Mouse (Mus musculus) heart, postnatal 0 days (tissue): Measurements from ENCODE around the gene Tspan18. TPM values are rescaled to one million over a fixed set of nuclear protein-coding genes. Genes with fewer than 3 reads are reported as not detected.

Experiments used
- ATAC-seq: fragments of 200-750 bp; cut with Nextera tagmentation; 2 replicates; pipeline ENCODE4 v1.8.0; 2017; ENCODE audit warnings: low read depth, moderate number of reproducible peaks, moderate library complexity; ENCODE audit not compliant: insufficient read depth
- DNase-seq: peaks from one replicate; pipeline ENCODE4 v3.0.0-alpha.2; 2016; ENCODE audit warnings: low spot score
- H3K27ac ChIP-seq: fragments of 300-500 bp; sonication (generic); 2 replicates; pipeline ENCODE4 v1.5.1; 2014; ENCODE audit warnings: low read depth, mild to moderate bottlenecking
- H3K27me3 ChIP-seq: fragments of 300-500 bp; sonication (generic); 2 replicates; pipeline ENCODE4 v1.6.1; 2014; ENCODE audit warnings: low read length, mixed read lengths; ENCODE audit not compliant: control insufficient read depth, insufficient read depth
- H3K36me3 ChIP-seq: fragments of 300-500 bp; sonication (generic); replicated peaks from 2 replicates; pipeline ENCODE4 v1.6.1; 2014; ENCODE audit warnings: low read length, mixed read lengths; ENCODE audit not compliant: control insufficient read depth, insufficient read depth
- H3K4me1 ChIP-seq: fragments of 300-500 bp; sonication (generic); 2 replicates; pipeline ENCODE4 v1.6.1; 2014; ENCODE audit warnings: antibody characterized with exemption; ENCODE audit not compliant: control insufficient read depth, insufficient read depth
- H3K4me2 ChIP-seq: fragments of 300-500 bp; sonication (generic); 2 replicates; pipeline ENCODE4 v1.6.1; 2014; ENCODE audit warnings: low read depth, mild to moderate bottlenecking, low read length, moderate library complexity
- H3K4me3 ChIP-seq: fragments of 300-500 bp; sonication (generic); 2 replicates; pipeline ENCODE4 v1.5.1; 2014; ENCODE audit warnings: low read depth, low read length
- H3K9ac ChIP-seq: fragments of 300-500 bp; sonication (generic); replicated peaks from 2 replicates; pipeline ENCODE4 v1.6.1; 2014; ENCODE audit warnings: low read depth, low read length, mixed read lengths
- H3K9me3 ChIP-seq: fragments of 300-500 bp; sonication (generic); replicated peaks from 2 replicates; pipeline ENCODE4 v1.6.1; 2016; ENCODE audit warnings: low read length; ENCODE audit not compliant: control insufficient read depth
- CTCF ChIP-seq: IDR thresholded peaks from 2 replicates; pipeline ENCODE4 v1.5.1; 2016; ENCODE audit warnings: antibody characterized with exemption, control low read depth, low read depth
- EP300 ChIP-seq: IDR thresholded peaks from 2 replicates; pipeline ENCODE4 v1.6.1; 2016; ENCODE audit warnings: antibody characterized with exemption, low read depth
- WGBS: fragments of 180-500 bp; shearing (Covaris S2); extraction: QIAGEN DNeasy Blood & Tissue Kit; methylation state at CpG from one replicate; pipeline ENCODE4 v1.1.7; 2014; 5-methylcytosine and 5-hydroxymethylcytosine counted together
- polyA plus RNA-seq: library from polyadenylated mRNA; unstranded; fragments of >200 nt; fragmentation: Nextera tagmentation; extraction: Ambion mirVana; gene quantifications from 2 replicates; pipeline ENCODE4 v1.2.1, GENCODE M21; 2015
- total RNA-seq: library from RNA; depleted of rRNA; stranded (reverse); fragments of >200 nt; gene quantifications from 2 replicates; pipeline ENCODE4 v1.2.3, GENCODE M21; 2014; ENCODE audit warnings: low replicate concordance

Tspan18 gene
- total and polyA plus RNA-seq, 2 experiments from 2014 or later: 39.8 to 64.4 TPM

DNA sequence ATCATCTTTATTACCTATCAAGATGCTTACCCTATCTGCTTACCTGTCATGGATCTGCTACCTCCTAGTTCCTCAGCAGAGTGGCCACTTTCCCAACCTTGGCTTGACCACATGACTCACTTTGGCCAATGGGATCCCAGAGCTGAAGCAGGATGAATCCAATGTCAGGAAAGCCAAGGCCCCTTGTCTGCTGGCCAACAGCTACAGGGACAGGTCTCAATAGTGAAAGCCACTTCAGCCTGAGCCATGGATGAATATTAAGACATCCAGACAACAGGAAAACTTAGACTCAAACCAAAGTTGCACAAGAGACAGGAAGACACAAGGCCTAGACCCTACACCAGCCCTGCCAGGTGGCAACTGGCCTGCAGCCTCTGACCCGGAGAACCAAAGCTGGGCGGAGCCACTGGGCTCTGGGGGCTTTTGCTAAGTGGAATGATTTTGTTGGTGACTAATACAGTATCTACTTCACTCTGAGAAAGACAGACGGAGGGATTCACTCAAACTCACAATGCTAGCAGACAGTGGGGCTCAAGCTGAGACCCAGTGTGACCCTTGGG lies 65.5 kb downstream of the Tspan18 start:
- peak overlapping the region; percentile 33 for H3K27ac ChIP-seq
- H3K9me3 ChIP-seq: no peaks in the 10 kb centered on the region
- no peak for ATAC-seq
- peaks cover 46% of the 10 kb centered on the region for H3K4me1 ChIP-seq
- no peaks in the 10 kb centered on the region for H3K36me3 ChIP-seq
- no peak overlapping the region for H3K4me3 ChIP-seq
- DNase-seq: no peak
- 73% methylated on average over 3 of the region's 3 CpGs for WGBS
- H3K9ac ChIP-seq: no peak overlapping the region
- TF ChIP-seq CTCF (no peak), EP300 (no peak)
- no peak overlapping the region for H3K4me2 ChIP-seq
- no peaks in the 10 kb centered on the region for H3K27me3 ChIP-seq

DNA sequence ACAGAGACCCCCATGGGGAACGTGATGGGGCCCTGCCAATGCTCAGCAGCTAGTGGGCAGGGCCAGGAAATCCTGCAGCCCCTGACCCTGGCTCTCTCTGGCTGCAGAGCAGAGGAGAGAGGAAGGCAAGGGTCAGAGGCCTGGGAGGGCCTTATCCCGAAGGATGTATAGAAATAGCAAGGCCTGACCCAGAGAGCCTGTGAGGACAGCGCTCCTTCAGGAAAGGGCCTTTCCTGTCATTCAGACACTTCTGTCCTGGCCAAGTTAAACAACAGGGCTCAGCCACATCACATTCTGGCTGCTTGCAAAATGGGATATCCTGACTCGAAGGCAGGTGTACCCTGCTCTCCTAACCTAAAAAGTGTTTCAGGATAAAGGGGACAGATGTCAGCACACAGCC lies 66.5 kb downstream of the Tspan18 start:
- 36% methylated on average over 4 of the region's 4 CpGs for WGBS
- no peak overlapping the region for H3K9ac ChIP-seq
- no peak overlapping the region for H3K4me3 ChIP-seq
- peak; percentile 78 for DNase-seq
- H3K9me3 ChIP-seq: no peaks in the 10 kb centered on the region
- H3K36me3 ChIP-seq: no peaks in the 10 kb centered on the region
- peak; percentile 75 for ATAC-seq
- no peak for TF ChIP-seq CTCF
- TF ChIP-seq EP300: peak; percentile 80
- no peak overlapping the region for H3K4me2 ChIP-seq
- peak overlapping the region; percentile 33 for H3K27ac ChIP-seq
- peaks cover 52% of the 10 kb centered on the region for H3K4me1 ChIP-seq
- H3K27me3 ChIP-seq: no peaks in the 10 kb centered on the region

DNA sequence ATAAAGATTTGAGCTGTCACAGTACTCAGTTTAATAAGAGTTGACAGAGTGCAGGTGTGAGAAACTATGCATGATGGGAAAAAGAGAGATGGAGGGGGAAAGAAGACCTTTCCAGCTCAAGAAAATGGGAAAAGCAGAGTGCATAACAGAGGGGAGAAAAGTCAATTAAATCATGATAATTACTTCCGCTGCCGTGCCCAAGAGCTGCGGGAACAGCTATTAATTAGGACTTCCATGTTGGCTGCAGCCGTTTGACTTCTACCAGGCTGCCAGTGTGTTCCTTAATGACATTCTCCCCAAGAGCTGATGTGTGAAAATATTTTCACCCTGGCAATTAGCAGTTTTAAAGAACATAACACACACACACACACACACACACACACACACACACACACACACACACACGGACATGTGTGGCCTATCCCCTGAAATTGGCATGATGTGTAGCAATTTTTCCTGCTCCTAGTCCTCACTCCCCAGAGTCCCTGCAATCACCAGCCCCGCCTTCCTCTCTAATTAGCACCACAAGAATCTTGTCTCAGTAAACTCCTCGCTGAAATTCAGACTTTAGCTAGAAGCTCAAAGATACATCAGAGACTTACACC lies 67.6 kb downstream of the Tspan18 start:
- Histone ChIP-seq H3K9ac (no peak overlapping the region), H3K4me3 (no peak overlapping the region), H3K4me2 (no peak overlapping the region), H3K36me3 (no peaks in the 10 kb centered on the region), H3K4me1 (peaks cover 64% of the 10 kb centered on the region), H3K9me3 (no peaks in the 10 kb centered on the region), H3K27me3 (no peaks in the 10 kb centered on the region), H3K27ac (0 out of 2 replicates have a peak overlapping the region, but pooled peaks have one; percentile 33)
- DNase-seq (no peak), ATAC-seq (no peak)
- no peak for TF ChIP-seq CTCF
- no peak for TF ChIP-seq EP300
- 63% methylated on average over 7 of the region's 7 CpGs for WGBS

GRCm38 (mm10) chr2:93262291-93263285 lies 71.7 kb downstream of the Tspan18 start:
- H3K4me3 ChIP-seq: no peak overlapping the region
- H3K9ac ChIP-seq: no peak overlapping the region
- H3K9me3 ChIP-seq: no peaks in the 10 kb centered on the region
- peak; percentile 39 for DNase-seq
- TF ChIP-seq EP300: no peak
- no peak for TF ChIP-seq CTCF
- H3K4me1 ChIP-seq: peaks cover 54% of the 10 kb centered on the region
- no peaks in the 10 kb centered on the region for H3K27me3 ChIP-seq
- peak; percentile 49 for ATAC-seq
- peak overlapping the region; percentile 89 for H3K27ac ChIP-seq
- 39% methylated on average over 5 of the region's 5 CpGs for WGBS
- H3K4me2 ChIP-seq: no peak overlapping the region
- H3K36me3 ChIP-seq: no peaks in the 10 kb centered on the region

DNA sequence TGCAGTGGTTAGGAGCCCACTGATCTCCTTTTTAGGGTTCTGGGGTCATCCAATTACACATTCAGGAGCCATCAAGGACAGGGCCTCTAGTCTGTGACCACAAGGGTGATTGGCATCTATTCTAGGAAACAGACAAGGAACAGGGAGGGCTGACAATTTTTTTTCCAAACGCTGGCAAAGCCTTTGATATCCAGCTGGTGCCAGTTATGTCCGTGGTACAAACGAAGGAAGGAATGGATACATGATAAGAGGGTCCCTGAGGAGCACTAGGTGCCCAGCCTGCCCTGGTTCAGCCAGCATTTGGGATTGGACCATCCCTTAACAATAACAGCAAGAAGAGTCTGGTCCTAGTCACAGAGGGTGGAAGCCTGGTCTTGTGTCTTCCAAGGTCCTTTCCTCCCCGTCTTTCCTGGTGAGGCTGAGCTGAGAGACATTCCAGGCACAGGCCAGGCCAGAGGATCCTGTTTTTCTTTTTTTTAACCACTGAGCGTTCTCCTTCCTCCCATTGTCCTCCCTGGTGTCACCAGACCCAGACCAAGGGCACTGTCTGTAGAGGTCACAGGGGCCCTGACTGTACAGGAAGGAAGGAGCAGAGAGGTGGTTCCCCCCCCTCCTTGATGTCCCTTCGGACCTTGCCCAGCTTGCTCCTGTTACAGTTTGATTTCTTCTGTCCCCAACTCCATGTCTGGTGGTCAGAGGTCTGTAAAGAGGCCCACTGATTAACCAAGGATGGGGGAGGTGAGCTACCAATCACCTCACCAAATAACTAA lies 72.6 kb downstream of the Tspan18 start:
- DNase-seq: peak; percentile 73
- Histone ChIP-seq H3K4me2 (no peak overlapping the region), H3K27ac (peak overlapping the region; percentile 89), H3K4me3 (no peak overlapping the region), H3K9me3 (no peaks in the 10 kb centered on the region), H3K36me3 (no peaks in the 10 kb centered on the region), H3K27me3 (no peaks in the 10 kb centered on the region), H3K9ac (no peak overlapping the region), H3K4me1 (peaks cover 45% of the 10 kb centered on the region)
- TF ChIP-seq CTCF (no peak), EP300 (no peak)
- ATAC-seq: peak; percentile 81
- 16% methylated on average over 6 of the region's 6 CpGs for WGBS
